ENCODE assay signal across 25 mouse cellular contexts in genomic region chr12:31083007-31083406, GRCm38 (mm10). TPM values are rescaled to one million over a fixed set of nuclear protein-coding genes. Genes with fewer than 3 reads are reported as not detected.
DNase-seq lines count a peak whose midpoint lies in the region; ATAC-seq and TF ChIP-seq lines count a peak whose summit lies in the region.
"Had no signal": no experiment of that assay in that cellular context is flagged by ENCODE, and none has a peak within 500 bp of the region (broad histone marks: within the 10 kb centered on the region; RNA-seq: fewer than 3 reads in every experiment).

No protein-coding gene starts in this region.

- TF ChIP-seq CTCF in kidney, adult 2 months (conservative IDR thresholded peaks at IDR 0.05; ENCODE audit: insufficient read depth, insufficient read length, low read depth, low read length) = no peak
- TF ChIP-seq CTCF in lung, postnatal 0 days (IDR thresholded peaks at IDR 0.05) = no peak
- TF ChIP-seq CTCF in left cerebral cortex, adult 2 months (IDR thresholded peaks at IDR 0.05) = no peak

- 59% methylated on average over 4 of the region's 4 CpGs for WGBS in kidney, adult 2 months
- WGBS in kidney, embryonic 15.5 days = 72% methylated on average over 4 of the region's 4 CpGs
- 8% methylated on average over 4 of the region's 4 CpGs for WGBS in liver, embryonic 13.5 days (ENCODE audit: insufficient replicate concordance)
- WGBS in stomach, embryonic 14.5 days = 51% methylated on average over 4 of the region's 4 CpGs
- WGBS in lung, postnatal 0 days = 25% methylated on average over 4 of the region's 4 CpGs

- H3K36me3 ChIP-seq in kidney, adult 2 months (ENCODE audit: control insufficient read depth, insufficient read depth, low read length) = peaks cover 1% of the 10 kb centered on the region; the same call in 1 of the 2 replicates
- no peaks in the 10 kb centered on the region for H3K36me3 ChIP-seq in kidney, embryonic 15.5 days
- no peaks in the 10 kb centered on the region for H3K36me3 ChIP-seq in liver, embryonic 13.5 days
- H3K36me3 ChIP-seq in stomach, embryonic 14.5 days (ENCODE audit: control insufficient read depth, insufficient read depth, low read length) = no peaks in the 10 kb centered on the region
- no peaks in the 10 kb centered on the region for H3K36me3 ChIP-seq in lung, postnatal 0 days (ENCODE audit: insufficient read depth, low read length)
- H3K36me3 ChIP-seq: forebrain, embryonic 15.5 days; hindbrain, embryonic 12.5 days; limb, embryonic 13.5 days; midbrain, embryonic 12.5 days had no signal

- H3K9ac ChIP-seq in kidney, embryonic 15.5 days = no peak overlapping the region
- H3K9ac ChIP-seq in liver, embryonic 13.5 days = no peak overlapping the region
- H3K9ac ChIP-seq in stomach, embryonic 14.5 days (replicated peaks; ENCODE audit: low read depth, low read length) = no peak overlapping the region
- H3K9ac ChIP-seq in lung, postnatal 0 days (replicated peaks; ENCODE audit: low read depth) = no peak overlapping the region
- H3K9ac ChIP-seq: forebrain, embryonic 15.5 days; hindbrain, embryonic 12.5 days; limb, embryonic 13.5 days; midbrain, embryonic 12.5 days had no signal

- no peak overlapping the region for H3K4me2 ChIP-seq in kidney, embryonic 15.5 days
- H3K4me2 ChIP-seq in liver, embryonic 13.5 days = no peak overlapping the region; the same call in 1 of the 2 replicates
- no peak overlapping the region for H3K4me2 ChIP-seq in stomach, embryonic 14.5 days (replicated peaks; ENCODE audit: low read depth, low read length)
- H3K4me2 ChIP-seq in lung, postnatal 0 days (replicated peaks; ENCODE audit: low read depth, low read length) = no peak overlapping the region
- H3K4me2 ChIP-seq: forebrain, embryonic 15.5 days; hindbrain, embryonic 12.5 days; limb, embryonic 13.5 days; midbrain, embryonic 12.5 days had no signal

- no peaks in the 10 kb centered on the region for H3K4me1 ChIP-seq in kidney, adult 2 months (ENCODE audit: control insufficient read depth, insufficient read depth, low read length)
- peaks cover 4% of the 10 kb centered on the region; the same call in 1 of the 2 replicates for H3K4me1 ChIP-seq in kidney, embryonic 15.5 days
- H3K4me1 ChIP-seq in liver, embryonic 13.5 days (replicated peaks) = peaks cover 80% of the 10 kb centered on the region
- no peaks in the 10 kb centered on the region for H3K4me1 ChIP-seq in stomach, embryonic 14.5 days (ENCODE audit: control insufficient read depth, insufficient read depth, low read length)
- H3K4me1 ChIP-seq in lung, postnatal 0 days (ENCODE audit: insufficient read depth, low read depth, low read length) = no peaks in the 10 kb centered on the region
- H3K4me1 ChIP-seq: forebrain, embryonic 15.5 days; hindbrain, embryonic 12.5 days; limb, embryonic 13.5 days; midbrain, embryonic 12.5 days had no signal

- H3K27me3 ChIP-seq in kidney, adult 2 months (replicated peaks; ENCODE audit: control insufficient read depth, insufficient read depth, low read length) = no peaks in the 10 kb centered on the region
- H3K27me3 ChIP-seq in kidney, embryonic 15.5 days = no peaks in the 10 kb centered on the region
- H3K27me3 ChIP-seq in liver, embryonic 13.5 days = no peaks in the 10 kb centered on the region
- H3K27me3 ChIP-seq in stomach, embryonic 14.5 days (ENCODE audit: control insufficient read depth, insufficient read depth, low read length) = no peaks in the 10 kb centered on the region
- H3K27me3 ChIP-seq in lung, postnatal 0 days (replicated peaks; ENCODE audit: insufficient read depth, low read length) = no peaks in the 10 kb centered on the region
- H3K27me3 ChIP-seq: forebrain, embryonic 15.5 days; hindbrain, embryonic 12.5 days; limb, embryonic 13.5 days; midbrain, embryonic 12.5 days had no signal

- TF ChIP-seq EP300 in lung, postnatal 0 days (IDR thresholded peaks at IDR 0.05) = no peak

- H3K4me3 ChIP-seq in kidney, adult 2 months (ENCODE audit: insufficient read depth, low read depth, low read length) = no peak overlapping the region
- H3K4me3 ChIP-seq in kidney, embryonic 15.5 days (replicated peaks) = no peak overlapping the region
- no peak overlapping the region for H3K4me3 ChIP-seq in liver, embryonic 13.5 days (replicated peaks)
- no peak overlapping the region for H3K4me3 ChIP-seq in stomach, embryonic 14.5 days (ENCODE audit: low read depth, low read length)
- H3K4me3 ChIP-seq in lung, postnatal 0 days (ENCODE audit: low read depth, low read length) = no peak overlapping the region
- no peak overlapping the region for H3K4me3 ChIP-seq in left cerebral cortex, adult 2 months
- H3K4me3 ChIP-seq: forebrain, embryonic 15.5 days; heart, adult 2 months; hindbrain, embryonic 12.5 days; limb, embryonic 13.5 days; midbrain, embryonic 12.5 days had no signal

- intact Hi-C loops in left cerebral cortex, adult 2 months (cut with DNase I) = no loop called here

- no peak for TF ChIP-seq POLR2A in kidney, adult 2 months (IDR thresholded peaks at IDR 0.05; ENCODE audit: low read depth, low read length)

- no peak for ATAC-seq in kidney, embryonic 15.5 days (replicated peaks; ENCODE audit: low FRiP score)
- ATAC-seq in erythroblast, adult 5-6 weeks (replicated peaks; ENCODE audit: low FRiP score, poor library complexity, severe bottlenecking) = 0 out of 2 replicates have a peak, but pooled peaks have one; percentile 42
- peak; percentile 59 for ATAC-seq in liver, embryonic 13.5 days (ENCODE audit: low read depth)
- no peak for ATAC-seq in stomach, embryonic 14.5 days (ENCODE audit: insufficient number of reproducible peaks, insufficient read depth, low FRiP score, low read depth)
- ATAC-seq in lung, postnatal 0 days = no peak
- ATAC-seq: forebrain, embryonic 15.5 days; inflammation-experienced regulatory T-cells, adult 6 months had no signal

- H3K9me3 ChIP-seq in kidney, embryonic 15.5 days (replicated peaks) = no peaks in the 10 kb centered on the region
- H3K9me3 ChIP-seq in liver, embryonic 13.5 days (replicated peaks) = no peaks in the 10 kb centered on the region
- H3K9me3 ChIP-seq in stomach, embryonic 14.5 days (ENCODE audit: control insufficient read depth, low read depth, low read length) = no peaks in the 10 kb centered on the region
- H3K9me3 ChIP-seq in lung, postnatal 0 days (ENCODE audit: low read length) = no peaks in the 10 kb centered on the region
- H3K9me3 ChIP-seq: forebrain, embryonic 15.5 days; hindbrain, embryonic 12.5 days; limb, embryonic 13.5 days; midbrain, embryonic 12.5 days had no signal

- DNase-seq in kidney, adult 2 months = no peak
- peak; percentile 17 for DNase-seq in liver, embryonic 13.5 days
- DNase-seq in frontal cortex, postnatal 36 days (ENCODE audit: low spot score in 2 of 2) = no peak
- no peak for DNase-seq in lung, postnatal 0 days (ENCODE audit: low spot score)
- no peak for DNase-seq in left cerebral cortex, adult 2 months (ENCODE audit: extremely low spot score in 1 of 2, low spot score in 2 of 2)
- DNase-seq: adrenal gland, postnatal 25 days; B cell, adult 2 months; cerebellum, adult 9-10 months; embryo, embryonic 11 days; gastrocnemius, postnatal 10 days; heart, adult 2 months; kidney, postnatal 14 days; lung, postnatal 14 days; retina, postnatal 1 day; right cerebral cortex, postnatal 4 days had no signal

- peak overlapping the region; percentile 63 for H3K27ac ChIP-seq in kidney, adult 2 months (ENCODE audit: insufficient read depth, low read depth, low read length)
- no peak overlapping the region for H3K27ac ChIP-seq in kidney, embryonic 15.5 days
- peak overlapping the region; percentile 66 for H3K27ac ChIP-seq in liver, embryonic 13.5 days
- H3K27ac ChIP-seq in stomach, embryonic 14.5 days (ENCODE audit: low read length) = peak overlapping the region; percentile 66; the same call in 1 of the 2 replicates
- no peak overlapping the region for H3K27ac ChIP-seq in lung, postnatal 0 days (ENCODE audit: low read length)
- H3K27ac ChIP-seq in left cerebral cortex, adult 2 months = no peak overlapping the region
- H3K27ac ChIP-seq: forebrain, embryonic 15.5 days; heart, adult 2 months; hindbrain, embryonic 12.5 days; limb, embryonic 13.5 days; midbrain, embryonic 12.5 days had no signal

RNA-seq across cellular contexts. Expression of gene Fam110c, which starts 9.3 kb away (rescaled TPM):
- polyA plus RNA-seq in kidney, adult 2 months (2012; rRNA removed) = 2.7 and 3.4 TPM in 2 replicates
- 4.7 and 4.9 TPM in 2 replicates for polyA plus RNA-seq in kidney, embryonic 15.5 days (2015; fragmentation: Nextera tagmentation; extraction: Ambion mirVana)
- 1.3 and 3.8 TPM in 2 replicates for total RNA-seq in erythroblast, adult 5-6 weeks (2015; ENCODE audit: low replicate concordance)
- total RNA-seq in erythroblast, adult 5-6 weeks (2017; ENCODE audit: low replicate concordance) = 2.9 and 3.5 TPM in 2 replicates
- polyA plus RNA-seq in liver, embryonic 13.5 days (2015; fragmentation: Nextera tagmentation; extraction: Ambion mirVana) = 1.5 TPM in 2 replicates
- polyA plus RNA-seq in stomach, embryonic 14.5 days (2014; fragmentation: Nextera tagmentation; extraction: Ambion mirVana) = 6.6 and 7.4 TPM in 2 replicates
- polyA plus RNA-seq in lung, postnatal 0 days (2015; fragmentation: Nextera tagmentation; extraction: Ambion mirVana) = 2.7 and 3.1 TPM in 2 replicates
- total RNA-seq in left cerebral cortex, adult 2 months (2021) = not detected
- total RNA-seq: left cerebral cortex, adult 8-10 months had no signal
- polyA plus RNA-seq: forebrain, embryonic 15.5 days; neural tube, embryonic 14.5 days had no signal

Comparison
In these comparisons a context has a peak if more than half of its experiments do, and no peak if none do; other contexts are left out.
1. H3K27ac ChIP-seq: peak in kidney, adult 2 months (single experiment), liver, embryonic 13.5 days (single experiment) and stomach, embryonic 14.5 days (single experiment); none in kidney, embryonic 15.5 days (single experiment), lung, postnatal 0 days (single experiment) and left cerebral cortex, adult 2 months (single experiment).
2. ATAC-seq: peak in erythroblast, adult 5-6 weeks (single experiment) and liver, embryonic 13.5 days (single experiment); none in kidney, embryonic 15.5 days (single experiment), stomach, embryonic 14.5 days (single experiment) and lung, postnatal 0 days (single experiment).